Mouse (Mus musculus) midbrain, embryonic 12.5 days (tissue): ENCODE measurements at regions not wholly inside any gene's neighbourhood (a gene's known extent, or its start where the extent isn't known, plus 50 kb on each side); places are given as distances from the start of the nearest gene placed in this dataset.
A peak's percentile ranks its signal among the peaks of the same experiment; 100 is the strongest.

ENCODE experiments used
- ATAC-seq: fragments of 200-750 bp; cut with Nextera tagmentation; 2 replicates; pipeline ENCODE4 v1.8.0; 2017; ENCODE audit warnings: low read depth, moderate TSS enrichment, moderate library complexity; ENCODE audit not compliant: low FRiP score
- H3K27ac ChIP-seq: fragments of 300-500 bp; sonication (generic); replicated peaks from 2 replicates; pipeline ENCODE4 v1.5.1; 2016; ENCODE audit warnings: mild to moderate bottlenecking
- H3K27me3 ChIP-seq: fragments of 300-500 bp; sonication (generic); 2 replicates; pipeline ENCODE4 v1.6.1; 2016; ENCODE audit warnings: mild to moderate bottlenecking
- H3K36me3 ChIP-seq: fragments of 300-500 bp; sonication (generic); 2 replicates; pipeline ENCODE4 v1.6.1; 2016
- H3K4me1 ChIP-seq: fragments of 300-500 bp; sonication (generic); 2 replicates; pipeline ENCODE4 v1.6.1; 2016
- H3K4me2 ChIP-seq: fragments of 300-500 bp; sonication (generic); replicated peaks from 2 replicates; pipeline ENCODE4 v1.6.1; 2016; ENCODE audit warnings: mild to moderate bottlenecking, moderate library complexity
- H3K4me3 ChIP-seq: fragments of 300-500 bp; sonication (generic); 2 replicates; pipeline ENCODE4 v1.5.1; 2016; ENCODE audit warnings: mild to moderate bottlenecking
- H3K9ac ChIP-seq: fragments of 300-500 bp; sonication (generic); replicated peaks from 2 replicates; pipeline ENCODE4 v1.6.1; 2016; ENCODE audit warnings: mild to moderate bottlenecking, moderate library complexity
- H3K9me3 ChIP-seq: fragments of 300-500 bp; sonication (generic); 2 replicates; pipeline ENCODE4 v1.6.1; 2016; ENCODE audit warnings: mild to moderate bottlenecking
- WGBS: fragments of 180-500 bp; shearing (Covaris S2); methylation state at CpG from one replicate; pipeline ENCODE4 v1.1.7; 2016; 5-methylcytosine and 5-hydroxymethylcytosine counted together

DNA sequence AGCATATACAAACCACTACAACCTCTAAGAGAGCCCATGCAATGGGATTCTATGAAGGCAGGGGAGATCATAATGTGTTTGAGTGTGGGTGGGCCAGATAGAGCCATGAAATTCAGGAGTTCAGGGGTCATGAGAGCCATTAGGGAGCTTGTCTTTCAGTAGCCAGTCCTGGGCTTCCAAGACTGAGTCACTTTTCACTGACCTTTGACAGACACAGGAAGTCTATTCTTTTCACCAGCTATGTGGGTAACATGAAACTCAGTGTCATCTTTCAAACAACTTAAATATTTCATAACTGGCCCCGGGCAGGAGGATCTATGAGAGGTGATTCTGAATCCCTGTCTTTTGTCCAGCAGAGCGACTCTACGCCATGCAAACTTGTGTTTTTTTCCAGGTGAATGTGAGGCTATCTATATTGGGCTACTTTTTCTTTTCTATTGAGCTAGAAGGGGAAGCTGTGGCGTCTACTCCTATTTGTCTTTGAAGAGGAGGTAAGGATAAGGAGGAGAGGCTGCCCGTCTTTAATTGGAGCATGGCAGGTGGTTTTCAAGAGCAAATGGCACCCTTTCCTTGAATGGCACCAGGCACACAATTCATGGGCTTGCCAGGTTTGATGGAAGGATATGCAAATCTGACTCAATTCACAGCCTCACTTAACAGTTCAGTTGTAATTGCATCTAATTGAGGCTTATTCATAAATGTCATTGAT is 95.6 kb upstream of the Chd2 start:
- H3K4me1 ChIP-seq: peaks cover 31% of the 10 kb centered on the region
- H3K9me3 ChIP-seq: no peaks in the 10 kb centered on the region
- WGBS: 51% methylated on average over 5 of the region's 5 CpGs
- H3K4me2 ChIP-seq: no peak overlapping the region
- peak; percentile 73 for ATAC-seq
- H3K9ac ChIP-seq: no peak overlapping the region
- no peak overlapping the region for H3K4me3 ChIP-seq
- H3K27me3 ChIP-seq: peaks cover 69% of the 10 kb centered on the region
- H3K27ac ChIP-seq: no peak overlapping the region
- H3K36me3 ChIP-seq: no peaks in the 10 kb centered on the region

DNA sequence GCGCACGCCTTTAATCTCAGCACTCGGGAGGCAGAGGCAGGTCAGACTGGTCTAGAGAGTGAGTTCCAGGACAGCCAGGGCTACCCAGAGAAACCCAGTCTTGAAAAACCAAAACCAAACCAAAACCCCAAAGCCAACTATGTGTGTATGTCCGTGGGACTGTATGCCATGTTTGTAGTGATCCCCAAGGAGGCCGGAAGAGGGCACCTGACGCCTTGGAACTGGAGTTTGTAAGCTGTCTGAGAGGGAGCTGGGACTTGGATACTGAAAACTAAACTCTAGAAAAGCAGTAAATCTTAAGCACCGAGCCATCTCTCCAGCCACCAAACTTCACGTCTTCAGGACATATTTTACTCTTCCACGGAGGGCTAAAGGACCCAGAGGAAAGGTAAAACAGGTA is 93.8 kb upstream of the Chd2 start:
- no peak for ATAC-seq
- Histone ChIP-seq H3K9ac (no peak overlapping the region), H3K4me3 (no peak overlapping the region), H3K27ac (no peak overlapping the region), H3K27me3 (peaks cover 54% of the 10 kb centered on the region), H3K36me3 (no peaks in the 10 kb centered on the region), H3K9me3 (no peaks in the 10 kb centered on the region), H3K4me2 (no peak overlapping the region), H3K4me1 (peaks cover 34% of the 10 kb centered on the region)
- WGBS: 92% methylated on average over 9 of the region's 9 CpGs

- no peak overlapping the region for H3K4me2 ChIP-seq
- H3K27ac ChIP-seq: no peak overlapping the region
- H3K4me1 ChIP-seq: peaks cover 9% of the 10 kb centered on the region; the same call in 1 of the 2 replicates
- H3K9ac ChIP-seq: no peak overlapping the region
- H3K4me3 ChIP-seq: no peak overlapping the region
- peaks cover 44% of the 10 kb centered on the region for H3K27me3 ChIP-seq
- peak; percentile 85 for ATAC-seq
- no peaks in the 10 kb centered on the region for H3K9me3 ChIP-seq
- H3K36me3 ChIP-seq: no peaks in the 10 kb centered on the region
- 18% methylated on average over 7 of the region's 7 CpGs for WGBS
Observed at GRCm38 (mm10) chr7:73630790-73631189, 89.2 kb upstream of the Chd2 start.

DNA sequence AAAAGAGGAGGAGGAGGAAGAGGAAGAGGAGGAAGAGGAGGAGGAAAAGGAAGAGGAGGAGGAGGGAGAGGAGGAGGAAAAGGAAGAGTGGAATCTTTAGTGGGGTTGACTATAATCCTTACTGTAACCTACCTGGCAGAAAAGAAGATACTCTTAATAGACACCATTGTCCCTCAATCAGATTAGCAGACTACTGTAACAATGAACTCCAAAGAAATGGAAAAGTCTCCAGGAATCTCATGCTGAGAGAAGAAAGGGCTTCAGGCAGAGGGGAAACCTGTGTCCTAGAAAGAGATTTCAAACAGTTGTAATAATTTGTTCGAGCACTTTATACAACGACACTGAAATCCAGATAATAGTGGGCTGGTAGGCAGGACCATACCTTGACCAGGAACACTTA is 87.6 kb upstream of the Chd2 start:
- Histone ChIP-seq H3K9me3 (no peaks in the 10 kb centered on the region), H3K27me3 (peaks cover 31% of the 10 kb centered on the region), H3K4me2 (no peak overlapping the region), H3K9ac (no peak overlapping the region), H3K27ac (no peak overlapping the region), H3K4me1 (peaks cover 9% of the 10 kb centered on the region; the same call in 1 of the 2 replicates), H3K4me3 (no peak overlapping the region), H3K36me3 (no peaks in the 10 kb centered on the region)
- 85% methylated on average over 2 of the region's 2 CpGs for WGBS
- ATAC-seq: no peak

DNA sequence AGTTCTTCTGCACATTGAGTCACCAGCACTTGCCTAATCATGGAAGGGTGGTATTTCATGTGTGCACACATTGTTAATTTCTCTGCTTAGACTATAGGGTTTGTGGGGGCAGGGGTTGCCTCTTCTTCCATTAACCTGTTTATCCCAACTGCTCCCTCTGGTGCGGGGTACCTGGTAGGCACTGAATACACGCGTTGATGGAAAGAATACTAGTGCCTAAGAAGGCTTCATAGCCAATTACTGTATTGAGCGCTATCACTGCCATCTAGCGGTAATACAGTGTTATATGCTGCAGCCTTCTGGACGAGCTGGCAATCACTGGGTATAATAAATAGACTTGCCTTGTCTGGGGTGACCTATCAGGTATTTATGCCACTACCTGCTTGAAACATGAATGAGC is 86.4 kb upstream of the Chd2 start:
- WGBS: under 1% methylated on average over 6 of the region's 6 CpGs
- H3K27me3 ChIP-seq: peaks cover 25% of the 10 kb centered on the region
- H3K9ac ChIP-seq: no peak overlapping the region
- H3K4me3 ChIP-seq: no peak overlapping the region
- H3K27ac ChIP-seq: no peak overlapping the region
- H3K36me3 ChIP-seq: no peaks in the 10 kb centered on the region
- ATAC-seq: peak; percentile 61
- peaks cover 9% of the 10 kb centered on the region; the same call in 1 of the 2 replicates for H3K4me1 ChIP-seq
- H3K9me3 ChIP-seq: no peaks in the 10 kb centered on the region
- H3K4me2 ChIP-seq: no peak overlapping the region

DNA sequence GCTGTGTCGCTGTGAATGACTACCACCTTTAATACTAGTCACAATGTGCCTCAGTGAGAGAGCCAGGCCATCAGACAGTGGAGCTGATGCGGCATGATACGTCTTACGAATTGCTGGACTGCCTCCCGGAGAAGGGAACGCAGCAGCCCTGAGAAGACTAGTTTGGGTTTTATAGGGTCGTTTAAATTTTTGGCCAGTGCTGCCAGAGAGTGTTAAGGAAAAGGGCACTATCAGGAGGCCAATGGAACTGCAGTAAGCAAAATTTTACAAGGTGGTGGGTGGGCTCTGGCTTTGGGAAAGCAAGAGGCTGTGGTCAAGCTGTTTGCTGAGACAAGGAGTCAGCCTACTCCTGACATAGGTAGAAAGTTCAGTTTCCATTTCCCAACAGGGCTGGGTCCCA is 84.7 kb upstream of the Chd2 start:
- Histone ChIP-seq H3K9ac (no peak overlapping the region), H3K27ac (no peak overlapping the region)
- WGBS: 77% methylated on average over 7 of the region's 7 CpGs

DNA sequence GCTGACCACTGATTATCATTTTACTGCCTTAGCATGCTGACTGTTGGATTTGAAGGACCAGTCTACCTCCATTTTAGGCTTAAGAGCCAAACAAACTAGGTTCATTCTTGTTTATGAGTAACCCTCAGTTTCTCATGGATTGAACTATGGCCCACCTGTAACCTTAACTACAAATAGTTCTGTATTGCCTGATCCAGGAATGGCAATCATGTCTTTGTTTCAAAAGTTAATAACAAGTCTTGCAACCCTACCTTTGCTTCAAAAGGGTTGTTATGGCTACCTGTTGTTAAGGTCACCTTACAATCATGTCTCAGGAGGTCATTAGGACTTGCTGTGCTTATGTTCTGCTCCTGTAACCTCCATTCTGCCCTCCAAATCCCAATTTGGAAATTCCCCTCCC is 84.0 kb upstream of the Chd2 start:
- Histone ChIP-seq H3K36me3 (no peaks in the 10 kb centered on the region), H3K9me3 (no peaks in the 10 kb centered on the region), H3K27me3 (peaks cover 19% of the 10 kb centered on the region), H3K9ac (no peak overlapping the region), H3K27ac (no peak overlapping the region), H3K4me2 (no peak overlapping the region), H3K4me1 (peaks cover 5% of the 10 kb centered on the region; the same call in 1 of the 2 replicates), H3K4me3 (no peak overlapping the region)
- no peak for ATAC-seq

More for the DNA sequence above, 84.7 kb upstream of the Chd2 start:
- H3K27me3 ChIP-seq: peaks cover 19% of the 10 kb centered on the region
- ATAC-seq: no peak
- no peaks in the 10 kb centered on the region for H3K36me3 ChIP-seq
- H3K4me3 ChIP-seq: no peak overlapping the region
- H3K9me3 ChIP-seq: no peaks in the 10 kb centered on the region
- no peak overlapping the region for H3K4me2 ChIP-seq
- H3K4me1 ChIP-seq: peaks cover 9% of the 10 kb centered on the region; the same call in 1 of the 2 replicates

DNA sequence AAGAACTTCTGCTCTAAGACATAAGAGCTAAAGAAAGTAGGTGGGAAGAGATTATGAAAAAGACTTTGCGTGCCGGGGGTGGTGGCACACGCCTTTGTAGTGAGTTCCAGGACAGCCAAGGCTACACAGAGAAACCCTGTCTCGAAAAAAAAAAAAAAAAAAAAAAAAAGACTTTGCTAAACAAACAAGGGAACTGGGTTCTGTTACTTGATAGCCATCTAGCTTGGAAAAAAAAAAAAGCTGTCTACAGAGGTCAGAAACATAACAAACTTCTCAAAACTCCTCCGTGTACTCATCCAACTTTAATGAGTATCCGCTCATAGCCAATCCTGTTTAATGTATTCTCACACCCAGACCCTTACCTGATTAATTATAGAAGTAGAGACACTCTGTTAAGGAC is 83.4 kb upstream of the Chd2 start:
- no peaks in the 10 kb centered on the region for H3K9me3 ChIP-seq
- no peak overlapping the region for H3K4me2 ChIP-seq
- no peak overlapping the region for H3K27ac ChIP-seq
- H3K27me3 ChIP-seq: peaks cover 17% of the 10 kb centered on the region
- no peak for ATAC-seq
- H3K4me3 ChIP-seq: no peak overlapping the region
- 81% methylated on average over 6 of the region's 6 CpGs for WGBS
- H3K4me1 ChIP-seq: peaks cover 3% of the 10 kb centered on the region; the same call in 1 of the 2 replicates
- H3K36me3 ChIP-seq: no peaks in the 10 kb centered on the region
- no peak overlapping the region for H3K9ac ChIP-seq

DNA sequence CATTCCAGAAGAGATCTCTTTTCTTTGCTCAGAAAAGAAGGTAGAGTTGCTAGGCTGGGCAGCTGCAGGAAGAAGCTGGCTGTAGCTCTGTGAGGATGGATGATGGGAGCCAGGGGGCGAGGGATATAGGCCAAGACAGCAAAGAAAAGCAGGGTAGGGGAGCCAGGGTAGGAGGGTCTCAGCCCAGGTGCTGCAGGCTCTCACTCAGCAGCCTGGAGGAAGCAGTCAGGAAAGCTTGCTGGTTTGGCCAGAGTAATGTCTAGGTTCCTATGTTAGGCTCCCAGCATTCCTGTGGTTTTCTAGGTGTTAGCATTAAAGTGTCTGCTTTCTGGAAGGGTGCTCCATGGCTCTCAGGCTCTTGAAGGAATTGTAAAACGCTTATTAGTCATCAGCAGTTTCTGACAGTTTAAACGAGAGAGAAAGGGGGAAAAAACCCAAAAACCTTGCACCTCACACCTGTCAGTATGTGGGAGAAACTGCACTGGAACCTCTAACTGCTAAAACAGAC is 82.5 kb upstream of the Chd2 start:
- Histone ChIP-seq H3K27me3 (peaks cover 9% of the 10 kb centered on the region), H3K27ac (no peak overlapping the region), H3K4me1 (peaks cover 3% of the 10 kb centered on the region; the same call in 1 of the 2 replicates), H3K9ac (no peak overlapping the region), H3K36me3 (no peaks in the 10 kb centered on the region), H3K4me2 (no peak overlapping the region), H3K4me3 (no peak overlapping the region), H3K9me3 (no peaks in the 10 kb centered on the region)
- WGBS: 78% methylated on average over 3 of the region's 3 CpGs
- ATAC-seq: no peak

- Histone ChIP-seq H3K4me3 (no peak overlapping the region), H3K4me1 (no peaks in the 10 kb centered on the region), H3K36me3 (no peaks in the 10 kb centered on the region), H3K9ac (no peak overlapping the region), H3K9me3 (no peaks in the 10 kb centered on the region), H3K4me2 (no peak overlapping the region), H3K27me3 (peaks cover 3% of the 10 kb centered on the region; the same call in 1 of the 2 replicates), H3K27ac (no peak overlapping the region)
- ATAC-seq: no peak
- WGBS: 88% methylated on average over 2 of the region's 2 CpGs
Observed at GRCm38 (mm10) chr7:73622468-73622867, 80.8 kb upstream of the Chd2 start.

- ATAC-seq: no peak
- H3K27ac ChIP-seq: no peak overlapping the region
- no peaks in the 10 kb centered on the region for H3K27me3 ChIP-seq
- H3K4me1 ChIP-seq: peaks cover 18% of the 10 kb centered on the region
- H3K4me2 ChIP-seq: no peak overlapping the region
- no peaks in the 10 kb centered on the region for H3K9me3 ChIP-seq
- 91% methylated on average over 9 of the region's 9 CpGs for WGBS
- H3K36me3 ChIP-seq: no peaks in the 10 kb centered on the region
- H3K9ac ChIP-seq: no peak overlapping the region
- no peak overlapping the region for H3K4me3 ChIP-seq
Observed at GRCm38 (mm10) chr7:73620341-73620740, 78.7 kb upstream of the Chd2 start.

DNA sequence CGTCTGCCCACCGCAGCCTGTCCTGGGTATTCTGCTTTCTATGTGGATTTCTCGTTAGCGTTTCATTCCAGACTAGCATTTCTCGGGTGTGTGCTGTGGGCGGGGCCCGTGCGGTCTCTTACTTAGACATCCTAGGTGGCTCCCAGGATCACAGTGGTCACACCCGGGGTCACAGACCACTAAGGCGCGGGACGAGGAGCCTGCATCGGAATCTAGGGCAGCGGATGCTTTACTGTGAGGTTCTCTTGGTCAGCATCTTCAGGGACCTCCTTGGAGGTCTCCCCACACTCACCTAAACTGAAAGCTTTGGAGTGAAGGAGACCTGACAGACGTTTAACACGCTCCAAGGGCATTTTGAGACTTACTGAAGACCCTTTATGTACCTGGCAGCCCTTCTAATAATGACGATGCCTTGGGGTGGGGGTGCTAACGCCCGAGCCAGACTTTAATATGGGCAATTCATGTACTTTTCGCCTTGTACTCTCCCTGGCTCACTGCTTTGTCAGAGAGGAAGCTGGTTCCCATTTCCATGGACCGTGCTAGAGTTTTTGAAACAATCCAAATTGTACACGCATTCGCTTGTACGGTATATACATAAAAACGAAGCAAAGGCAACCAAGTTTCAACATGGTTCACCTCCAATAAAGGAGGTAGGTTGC is 77.3 kb upstream of the Chd2 start:
- ATAC-seq: peak; percentile 54; the same call in 1 of the 2 replicates
- WGBS: 17% methylated on average over 25 of the region's 25 CpGs
- no peaks in the 10 kb centered on the region for H3K9me3 ChIP-seq
- H3K27me3 ChIP-seq: no peaks in the 10 kb centered on the region
- H3K4me3 ChIP-seq: peak overlapping the region; percentile 61
- peak overlapping the region; percentile 100 for H3K27ac ChIP-seq
- peak overlapping the region; percentile 80 for H3K4me2 ChIP-seq
- peaks cover 29% of the 10 kb centered on the region for H3K4me1 ChIP-seq
- peak overlapping the region; percentile 83 for H3K9ac ChIP-seq
- H3K36me3 ChIP-seq: no peaks in the 10 kb centered on the region
